Mouse (Mus musculus) monocyte, adult 5-6 weeks (primary cell): ENCODE results near the gene Gpx8. TPM values are rescaled to one million over a fixed set of nuclear protein-coding genes. Genes with fewer than 3 reads are reported as not detected.

Source experiments
- ATAC-seq: fragments of 153-309, 156-312 bp; replicated peaks from 2 replicates; pipeline ENCODE4 v1.8.0; 2017; ENCODE audit warnings: mild to moderate bottlenecking; ENCODE audit not compliant: low TSS enrichment, insufficient number of reproducible peaks, severe bottlenecking, poor library complexity, low FRiP score
- total RNA-seq: library from RNA; stranded (forward); fragments of 200-1000, 200-491, 200-594 nt; gene quantifications from 3 replicates; pipeline ENCODE4 v1.2.3, GENCODE M21; 2017

The Gpx8 gene
- total RNA-seq, 1 experiment from 2014 or later = 8.4 TPM

DNA sequence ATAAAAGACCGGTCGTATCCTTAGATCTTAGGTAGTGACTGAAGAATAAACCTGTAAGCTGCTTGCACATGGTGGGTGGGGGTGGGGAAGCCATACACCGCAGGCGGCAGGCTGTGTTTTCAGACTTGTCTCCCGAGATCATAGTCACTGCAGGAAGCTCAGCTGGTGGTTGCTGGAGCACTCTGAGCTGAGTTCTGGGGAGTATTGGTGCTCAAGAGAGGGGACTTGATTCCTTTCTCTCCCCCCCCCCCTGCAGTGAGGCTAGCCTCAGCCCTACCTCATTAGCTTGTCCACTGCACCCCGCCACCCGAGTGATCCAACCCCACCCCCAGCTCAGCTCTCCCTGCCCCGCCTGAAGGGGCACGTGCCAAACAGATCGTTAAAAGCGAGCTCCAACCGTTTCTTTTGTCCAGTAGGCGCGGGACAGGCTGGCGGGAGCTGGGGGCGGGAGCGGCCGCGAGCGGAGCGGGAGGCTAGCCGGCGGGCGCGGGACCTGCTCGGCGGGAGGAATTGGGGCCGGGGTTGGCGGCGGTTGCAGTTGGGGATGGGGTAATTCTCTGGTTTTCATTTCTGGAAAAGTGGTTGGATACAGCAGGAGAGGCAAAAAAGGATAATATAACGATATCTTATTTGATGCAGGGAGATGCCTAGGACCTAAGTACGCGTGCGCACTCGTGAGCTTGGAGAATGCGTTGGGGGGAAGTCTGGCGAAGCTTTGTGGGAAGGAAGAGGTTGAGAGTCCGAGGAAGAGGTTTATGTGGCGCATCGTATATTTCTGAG, 14.2 kb downstream of the Gpx8 start:
- no peak for ATAC-seq

DNA sequence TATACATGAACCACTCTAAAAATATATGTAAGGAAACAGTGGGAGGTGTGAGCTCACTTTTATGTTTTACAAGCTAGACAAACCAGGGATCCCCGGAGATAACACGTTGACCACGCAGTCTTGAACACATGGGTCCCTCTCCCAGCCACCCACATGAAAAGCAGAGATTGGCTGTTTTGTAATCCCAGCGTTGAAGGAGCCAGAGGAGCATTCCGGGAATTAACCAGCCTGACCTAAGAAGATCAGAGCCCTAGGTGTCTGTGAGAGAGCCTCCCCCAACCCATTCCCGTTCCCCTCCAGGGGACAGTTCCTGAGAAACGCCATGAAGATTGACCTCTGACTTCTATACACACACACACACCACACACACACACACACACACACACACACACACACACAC, 14.9 kb downstream of the Gpx8 start:
- ATAC-seq = no peak

DNA sequence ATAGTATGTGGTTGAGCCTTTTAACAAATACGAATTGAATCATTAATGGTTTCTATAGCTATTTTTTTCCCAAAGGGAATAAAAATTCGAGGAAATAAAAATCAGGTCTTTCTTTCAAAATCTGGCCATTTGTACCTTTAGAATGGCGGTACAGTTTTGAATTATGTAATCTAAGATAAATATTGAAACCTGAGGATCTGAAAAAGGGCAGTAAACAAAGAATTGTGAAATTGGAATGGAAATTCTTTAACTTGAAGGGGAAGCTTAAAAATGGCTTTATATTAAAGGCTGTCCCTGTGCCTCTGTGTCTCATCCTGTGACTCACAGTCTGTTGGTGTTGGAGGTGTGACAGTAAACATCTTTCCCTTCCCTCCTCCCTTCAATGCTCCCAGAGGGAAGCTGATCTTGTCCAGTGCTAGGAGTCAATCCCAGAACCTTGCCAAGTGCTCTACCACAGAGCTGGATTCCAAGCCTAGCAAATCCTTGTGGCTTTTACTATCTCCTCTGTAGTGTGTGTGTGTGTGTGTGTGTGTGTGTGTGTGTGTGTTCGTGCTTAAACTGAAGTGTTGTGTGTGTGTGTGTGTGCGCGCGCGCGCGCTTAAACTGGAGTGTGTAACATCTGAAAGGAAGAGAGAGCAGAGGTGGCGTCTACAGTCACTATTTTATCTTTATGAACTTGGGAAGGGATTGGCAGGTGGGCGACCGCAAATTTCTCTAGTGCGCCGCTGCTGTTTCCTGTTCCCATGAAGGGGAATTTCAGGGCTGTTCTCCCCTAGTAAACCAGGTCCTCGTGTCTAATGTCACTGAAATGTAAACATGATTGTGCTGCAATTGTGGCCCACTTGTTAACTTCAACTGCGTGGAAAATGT, 22.7 kb downstream of the Gpx8 start:
- no peak for ATAC-seq

DNA sequence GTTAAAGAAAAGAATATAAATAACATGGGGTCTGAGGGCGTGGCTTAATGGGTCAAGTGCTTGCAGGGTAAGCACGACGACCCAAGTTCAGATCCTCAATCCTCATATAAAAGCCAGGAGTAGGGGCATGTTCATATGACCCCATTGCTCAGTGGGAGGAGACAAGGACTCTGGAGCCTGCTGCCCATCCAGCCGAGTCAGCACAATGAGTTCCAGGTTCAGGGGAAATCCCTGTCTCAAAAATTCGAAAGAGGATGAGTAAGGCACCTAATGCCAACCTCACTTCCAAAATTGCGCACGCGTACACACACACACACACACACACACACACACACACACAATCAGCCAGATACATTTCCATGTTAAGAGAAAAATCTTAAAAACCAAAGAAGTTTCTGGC, 23.7 kb downstream of the Gpx8 start:
- no peak for ATAC-seq

DNA sequence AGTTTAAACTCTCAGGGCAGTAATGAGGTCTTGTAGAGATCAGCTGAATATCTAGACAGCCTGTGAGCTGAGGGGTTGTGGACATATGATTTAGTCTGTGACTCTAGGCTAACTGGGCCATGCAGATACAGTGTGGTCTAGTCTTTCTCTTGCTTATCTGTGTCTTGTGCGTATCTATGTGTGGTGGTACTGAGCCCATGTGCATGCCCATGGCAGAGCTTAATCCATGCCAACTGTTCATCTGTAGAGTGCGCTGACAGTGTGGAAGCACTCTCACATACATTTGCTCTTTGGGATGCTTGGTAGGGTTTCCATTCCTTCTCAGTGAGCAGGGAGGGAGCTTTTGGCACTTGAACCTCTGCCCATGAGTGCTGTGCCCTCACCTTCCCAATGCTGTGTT, 24.7 kb downstream of the Gpx8 start:
- no peak for ATAC-seq

DNA sequence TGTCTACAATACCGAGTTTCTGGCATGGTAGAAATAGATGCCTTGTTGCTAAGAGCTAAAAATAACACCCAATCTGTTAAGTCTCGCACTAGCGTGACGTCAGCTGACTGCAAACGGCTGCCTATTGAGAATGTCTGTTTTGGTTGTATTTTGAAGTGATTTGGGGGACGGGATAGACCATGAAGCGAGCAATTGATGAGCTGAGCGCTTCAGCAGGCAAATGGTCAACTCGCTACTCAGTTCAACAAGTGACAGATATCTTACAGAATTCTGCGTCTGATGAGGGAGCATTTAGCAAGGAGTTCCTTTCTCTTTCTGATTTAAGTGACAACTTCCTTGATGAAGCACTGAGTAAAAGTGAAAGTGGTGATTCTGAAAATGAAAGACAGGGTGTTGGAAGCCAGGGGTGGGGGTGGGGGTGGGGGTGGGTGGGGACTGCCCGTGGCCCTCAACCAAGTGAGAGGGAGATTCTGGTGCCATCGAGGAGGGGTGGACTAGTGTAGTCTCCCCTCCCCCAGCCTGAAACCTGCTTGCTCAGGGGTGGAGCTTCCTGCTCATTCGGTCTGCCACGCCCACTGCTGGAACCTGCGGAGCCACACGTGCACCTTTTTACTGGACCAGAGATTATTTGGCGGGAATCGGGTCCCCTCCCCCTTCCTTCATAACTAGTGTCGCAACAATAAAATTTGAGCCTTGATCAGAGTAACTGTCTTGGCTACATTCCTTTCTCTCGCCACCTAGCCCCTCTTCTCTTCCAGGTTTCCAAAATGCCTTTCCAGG, 32.8 kb downstream of the Gpx8 start:
- peak; percentile 52 for ATAC-seq

DNA sequence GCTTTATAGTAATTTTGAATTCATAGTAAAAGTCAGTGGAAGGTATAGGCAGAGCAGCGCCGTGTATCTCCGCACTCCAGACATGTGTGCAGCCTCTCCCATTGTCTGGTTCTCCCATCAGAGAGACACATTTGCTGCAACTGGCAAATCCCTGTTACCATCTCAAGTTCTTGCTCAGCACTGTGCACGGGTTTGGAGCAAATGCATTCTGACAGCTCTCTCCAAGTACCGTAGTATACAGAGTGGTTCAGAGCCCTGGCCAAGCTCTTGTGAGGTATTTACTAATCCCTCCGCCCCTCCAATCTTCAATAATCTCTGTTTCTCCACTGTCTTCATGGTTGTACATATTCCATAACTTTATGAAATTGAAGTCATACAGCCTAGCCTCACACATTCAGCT, 33.5 kb downstream of the Gpx8 start:
- no peak for ATAC-seq

DNA sequence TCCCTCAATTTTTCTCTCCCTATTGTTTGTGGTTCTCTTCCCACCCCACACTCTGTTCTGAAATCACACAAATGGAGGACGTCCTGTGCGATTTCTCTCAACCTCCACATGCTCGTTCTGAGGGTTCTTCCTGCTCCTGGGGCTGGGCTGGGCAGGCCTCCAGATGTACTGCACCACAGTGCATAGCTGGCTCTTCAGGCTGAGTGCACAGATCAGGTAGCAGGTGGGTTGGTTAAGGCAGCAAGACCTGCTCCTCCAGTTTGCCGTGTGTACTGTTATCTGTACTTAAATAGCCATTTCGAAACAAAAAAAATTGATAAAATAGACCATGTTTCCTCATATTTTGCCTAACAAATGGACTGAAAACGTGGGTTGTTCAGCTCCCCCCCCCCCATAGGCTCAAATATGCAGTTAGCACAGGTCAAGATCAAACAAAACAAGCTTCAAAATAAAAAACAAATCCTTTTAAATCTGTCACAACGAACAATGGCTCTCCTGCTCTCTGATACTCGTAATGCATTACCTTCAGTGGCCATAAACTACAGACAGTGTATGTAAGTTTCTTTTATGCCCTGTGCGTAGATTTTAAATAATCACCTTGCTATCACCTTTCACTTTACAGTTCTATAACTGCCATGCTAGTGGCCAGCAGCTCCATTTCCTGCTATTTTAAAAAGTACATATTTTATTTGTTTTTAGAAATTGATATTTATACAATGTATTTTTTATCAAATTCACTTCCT, 45.5 kb downstream of the Gpx8 start:
- no peak for ATAC-seq

DNA sequence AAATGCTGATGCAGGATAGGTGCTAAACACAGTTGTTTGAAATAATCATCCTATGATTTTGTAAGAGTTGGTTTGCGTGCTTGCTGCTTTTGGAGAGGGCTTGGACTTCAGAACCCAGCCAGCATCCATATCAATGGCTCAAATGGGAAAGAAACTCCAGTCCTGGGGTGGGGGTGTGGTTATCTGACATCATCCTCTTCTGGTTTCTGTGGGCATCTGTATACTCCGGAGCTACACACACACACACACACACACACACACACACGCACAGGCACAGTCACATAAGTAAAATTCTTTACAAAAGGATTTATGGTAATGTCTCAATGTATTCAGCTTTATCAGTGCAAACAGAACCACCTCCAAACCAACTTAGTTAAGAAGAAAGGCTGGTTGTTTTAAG, 46.1 kb downstream of the Gpx8 start:
- no peak for ATAC-seq

DNA sequence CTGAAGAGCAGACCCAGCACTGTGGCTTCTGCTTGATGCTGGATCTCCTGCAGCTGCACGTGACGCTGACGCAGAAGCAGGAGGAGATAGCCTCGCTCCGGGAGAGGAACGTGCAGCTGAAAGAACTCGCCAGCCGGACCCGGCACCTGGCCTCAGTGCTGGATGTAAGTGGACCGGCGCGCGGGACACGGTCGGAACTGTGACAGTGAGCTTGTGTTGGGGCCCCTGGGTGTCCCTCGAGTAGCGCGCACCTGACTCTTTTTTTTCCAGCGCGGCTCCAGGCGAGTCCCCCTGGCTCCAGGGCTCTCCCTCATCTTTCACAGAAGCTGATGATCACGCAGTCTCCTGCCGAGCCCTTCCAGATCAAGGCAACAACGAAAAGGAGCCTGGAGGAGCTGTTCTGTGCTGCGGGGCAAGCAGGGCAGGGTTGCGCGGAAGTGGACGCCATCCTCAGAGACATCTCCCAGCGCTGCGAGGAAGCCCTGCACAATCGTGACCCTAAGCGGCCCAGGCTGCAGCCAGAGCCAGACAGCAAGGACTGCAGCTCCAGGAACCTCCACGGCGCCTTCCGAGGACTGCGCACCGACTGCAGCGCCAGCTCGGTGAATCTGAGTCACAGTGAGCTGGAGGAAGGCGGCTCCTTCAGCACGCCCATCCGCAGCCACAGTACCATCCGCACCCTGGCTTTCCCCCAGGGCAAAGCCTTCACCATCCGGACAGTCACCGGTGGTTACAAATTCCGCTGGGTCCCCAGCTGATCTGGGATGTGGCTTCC, 47.6 kb downstream of the Gpx8 start:
- ATAC-seq = no peak

DNA sequence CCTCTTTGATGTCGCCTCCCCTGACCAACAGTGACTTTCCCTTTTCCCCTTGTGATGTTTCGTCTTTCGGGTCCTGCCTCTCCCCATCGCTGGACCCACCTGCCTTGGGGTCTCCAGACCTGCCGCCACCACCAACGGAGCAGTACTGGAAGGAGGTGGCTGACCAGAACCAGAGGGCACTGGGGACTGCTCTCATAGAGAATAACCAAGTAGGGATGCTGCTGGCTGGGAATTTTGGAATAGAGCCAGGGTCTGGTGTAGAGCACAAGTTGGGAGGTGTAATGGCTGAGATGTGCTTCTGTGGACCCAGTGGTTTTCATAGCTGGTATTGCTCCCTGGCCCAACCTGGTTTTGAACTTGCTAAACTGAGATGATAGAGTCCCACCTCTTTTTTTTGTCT, 48.8 kb downstream of the Gpx8 start:
- ATAC-seq = no peak

DNA sequence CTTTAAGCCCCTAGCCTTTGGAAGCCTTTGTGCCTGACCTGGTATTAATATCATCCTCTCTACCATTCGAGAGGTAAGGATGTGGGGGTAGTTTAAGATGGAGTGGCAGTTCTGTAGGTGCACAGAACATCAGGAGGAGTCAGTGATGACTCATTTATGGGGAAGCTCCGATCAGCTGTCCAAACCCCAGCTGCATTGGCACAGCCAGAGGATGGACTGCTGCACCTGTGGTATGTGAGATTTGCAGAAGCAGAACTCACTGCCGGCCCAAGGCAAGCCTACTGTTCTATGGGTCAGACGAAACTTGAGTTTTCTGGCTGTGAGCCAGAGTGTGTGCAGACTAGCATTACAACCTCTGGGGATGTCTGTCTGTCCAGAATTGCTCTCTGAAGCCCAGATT, 49.8 kb downstream of the Gpx8 start:
- no peak for ATAC-seq

DNA sequence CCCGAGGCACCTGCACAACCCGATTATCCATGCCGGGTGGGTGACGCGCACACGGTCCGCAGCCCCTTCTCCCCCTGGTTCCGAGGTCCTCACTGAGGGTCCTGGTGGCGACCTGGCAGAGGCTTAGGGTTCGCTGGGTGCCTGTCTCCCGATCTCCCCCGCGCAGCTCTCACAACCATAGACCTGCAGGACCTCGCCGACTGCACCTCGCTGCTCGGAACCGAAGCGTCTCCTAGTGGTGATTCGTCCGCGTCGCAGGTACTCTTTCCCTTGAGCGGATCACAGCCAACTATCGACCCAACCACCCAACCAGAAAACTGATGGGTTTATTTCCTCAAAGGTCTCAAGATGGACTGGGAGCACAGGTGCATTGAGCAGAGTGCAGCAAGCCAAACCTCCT, 52.0 kb downstream of the Gpx8 start:
- peak; percentile 52 for ATAC-seq

DNA sequence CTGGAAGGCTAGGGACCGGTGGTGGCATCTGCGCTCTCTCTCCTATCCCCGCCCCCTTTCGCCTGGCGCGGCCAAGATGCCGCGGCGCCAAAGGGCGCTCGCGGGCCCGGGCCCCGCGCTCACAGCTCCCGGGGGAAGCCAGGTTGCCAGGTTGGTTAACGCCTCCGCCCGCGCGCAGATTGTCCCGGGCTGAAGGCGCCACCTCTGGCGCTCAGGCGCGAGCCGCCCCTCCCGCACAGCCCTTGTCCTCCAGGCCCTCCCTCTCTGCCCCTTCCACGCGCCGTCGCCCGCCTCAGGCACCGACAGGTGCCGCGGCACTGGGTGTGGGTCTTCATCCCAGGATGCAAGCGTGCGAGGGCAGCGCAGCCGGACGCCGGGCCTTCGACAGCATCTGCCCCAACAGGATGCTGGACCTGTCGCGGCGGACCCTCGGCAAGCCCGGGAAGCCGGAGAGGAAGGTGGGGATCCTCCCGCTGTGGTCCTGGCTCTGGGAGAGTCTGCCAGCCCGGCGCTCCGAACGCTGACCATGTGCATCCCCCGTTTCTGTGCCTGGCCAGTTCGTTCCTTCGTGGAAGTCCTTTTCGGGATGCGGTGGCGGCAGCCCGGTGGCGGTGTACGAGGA, 52.6 kb downstream of the Gpx8 start, which contains the start of gene Mcidas:
Mcidas (plus strand) TSS at position 315 of the 622 bp plus-strand sequence.
- 0 out of 2 replicates have a peak, but pooled peaks have one; percentile 3 for ATAC-seq
